Mouse (Mus musculus) small intestine, adult 2 months (tissue): ENCODE results near the gene Pkig. TPM values are rescaled to one million over a fixed set of nuclear protein-coding genes. Genes with fewer than 3 reads are reported as not detected.
A peak's percentile ranks its signal among the peaks of the same experiment; 100 is the strongest.

Source experiments
- H3K27ac ChIP-seq: fragments of 200-500 bp; 2 replicates; pipeline ENCODE4 v1.5.1; 2012; ENCODE audit warnings: low read depth, low read length, control low read depth, inconsistent platforms; ENCODE audit not compliant: insufficient read depth
- H3K27me3 ChIP-seq: fragments of 200-500 bp; 2 replicates; pipeline ENCODE4 v1.6.1; 2012; ENCODE audit warnings: mild to moderate bottlenecking, moderate library complexity, low read length, inconsistent platforms; ENCODE audit not compliant: control insufficient read depth, insufficient read depth
- H3K36me3 ChIP-seq: fragments of 200-500 bp; 2 replicates; pipeline ENCODE4 v1.6.1; 2012; ENCODE audit warnings: mild to moderate bottlenecking, low read length, control low read depth, inconsistent platforms; ENCODE audit not compliant: control insufficient read depth, insufficient read depth
- H3K4me1 ChIP-seq: fragments of 200-500 bp; 2 replicates; pipeline ENCODE4 v1.6.1; 2012; ENCODE audit warnings: low read length, inconsistent platforms, mixed read lengths; ENCODE audit not compliant: control insufficient read depth, insufficient read depth, insufficient read length
- H3K4me3 ChIP-seq: fragments of 200-500 bp; 2 replicates; pipeline ENCODE4 v1.5.1; 2012; ENCODE audit warnings: low read depth, mild to moderate bottlenecking, control low read depth, inconsistent platforms, low read length, moderate library complexity
- CTCF ChIP-seq: fragments of 200-500 bp; IDR thresholded peaks from 2 replicates; pipeline ENCODE4 v1.5.1; 2012; ENCODE audit warnings: low read depth, mild to moderate bottlenecking, control low read depth, inconsistent platforms, low read length, moderate library complexity, mixed read lengths; ENCODE audit not compliant: insufficient replicate concordance, insufficient read length; ENCODE audit errors: extremely low read depth
- POLR2A ChIP-seq: fragments of 200-500 bp; IDR thresholded peaks from 2 replicates; pipeline ENCODE4 v1.6.1; 2012; ENCODE audit warnings: low read depth, mild to moderate bottlenecking, control low read depth, inconsistent platforms, low read length, moderate library complexity
- WGBS: fragments of 180-500 bp; shearing (Covaris S2); methylation state at CpG from one replicate; pipeline ENCODE4 v1.1.7; 2018; 5-methylcytosine and 5-hydroxymethylcytosine counted together
- polyA plus RNA-seq: library from polyadenylated mRNA; depleted of rRNA; stranded (reverse); fragments of >200 nt; gene quantifications from 2 replicates; pipeline ENCODE4 v1.2.3, GENCODE M21; 2012; rRNA removed

Gene Pkig
- polyA plus RNA-seq, 1 experiment = 143 TPM

DNA sequence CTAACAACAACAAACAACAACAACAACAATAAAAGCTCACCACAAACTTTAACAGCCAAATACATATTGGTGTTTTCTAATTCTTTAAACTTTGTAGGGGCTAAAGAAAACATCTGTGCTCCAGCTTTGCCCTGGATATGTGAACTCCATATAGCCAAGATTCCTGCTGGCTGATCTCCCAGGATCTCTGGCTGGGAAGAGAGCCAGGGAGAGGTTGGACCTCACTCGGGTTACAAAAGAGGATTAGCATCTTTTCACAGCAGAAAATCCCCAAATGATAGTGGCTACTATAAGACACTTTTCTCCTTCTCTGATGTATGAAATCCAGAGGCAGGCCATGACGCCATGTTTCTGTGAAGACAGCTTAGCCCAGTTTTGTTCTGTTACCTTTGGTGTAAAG lies 98.5 kb downstream of the Pkig start:
- H3K27ac ChIP-seq = no peak overlapping the region
- 29% methylated on average over 2 of the region's 2 CpGs for WGBS
- no peak overlapping the region for H3K4me3 ChIP-seq
- H3K36me3 ChIP-seq = no peaks in the 10 kb centered on the region
- H3K4me1 ChIP-seq = peaks cover 10% of the 10 kb centered on the region; the same call in 1 of the 2 replicates
- no peaks in the 10 kb centered on the region for H3K27me3 ChIP-seq
- TF ChIP-seq CTCF (no peak), POLR2A (no peak)

DNA sequence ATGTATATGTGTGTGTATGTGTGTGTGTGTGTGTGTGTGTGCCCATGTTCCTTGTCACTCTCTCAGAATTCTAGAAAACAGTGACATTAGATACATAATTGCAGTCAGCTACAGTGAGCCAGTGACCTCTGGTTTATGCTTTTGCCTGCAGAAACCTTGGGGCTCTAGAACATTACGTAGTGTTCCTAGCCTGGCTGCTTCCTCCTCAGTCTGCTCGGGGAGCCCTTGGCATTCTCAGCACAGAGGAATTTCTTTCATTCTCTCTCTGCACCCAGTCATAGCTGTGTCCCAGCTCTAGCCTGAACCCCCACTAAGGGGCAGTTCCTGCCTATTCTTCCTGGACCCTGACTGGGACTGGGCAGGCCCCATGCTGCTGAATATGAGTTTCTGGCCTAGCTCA lies 100.0 kb downstream of the Pkig start:
- Histone ChIP-seq H3K4me1 (peaks cover 10% of the 10 kb centered on the region; the same call in 1 of the 2 replicates), H3K27me3 (no peaks in the 10 kb centered on the region), H3K36me3 (no peaks in the 10 kb centered on the region), H3K27ac (no peak overlapping the region), H3K4me3 (no peak overlapping the region)
- no peak for TF ChIP-seq POLR2A
- no peak for TF ChIP-seq CTCF
- WGBS = 85% methylated on average over 2 of the region's 2 CpGs

DNA sequence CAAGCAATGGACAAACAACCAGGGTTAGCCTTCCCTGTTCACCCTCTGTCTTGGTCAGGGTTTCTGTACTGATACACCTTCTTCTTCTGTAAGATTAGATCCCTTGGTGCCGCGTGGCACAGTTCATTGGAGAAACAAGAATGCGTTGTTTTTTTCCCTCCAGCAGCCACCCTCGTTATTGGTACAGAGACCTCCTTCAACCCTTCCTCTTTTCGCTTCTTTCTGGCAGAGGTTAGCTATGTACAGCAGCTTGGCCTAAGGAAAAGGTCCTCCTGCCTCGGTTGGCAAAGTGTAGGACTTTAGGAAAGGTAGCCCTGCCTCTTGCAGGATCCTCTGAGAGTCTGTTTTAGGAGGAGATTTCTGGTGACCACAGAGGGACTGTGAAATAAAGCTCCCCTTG lies 102.4 kb downstream of the Pkig start:
- WGBS = 67% methylated on average over 6 of the region's 6 CpGs
- Histone ChIP-seq H3K4me1 (peaks cover 10% of the 10 kb centered on the region; the same call in 1 of the 2 replicates), H3K4me3 (no peak overlapping the region), H3K36me3 (no peaks in the 10 kb centered on the region), H3K27me3 (no peaks in the 10 kb centered on the region), H3K27ac (peak overlapping the region; percentile 89)
- no peak for TF ChIP-seq POLR2A

- Histone ChIP-seq H3K4me1 (peaks cover 8% of the 10 kb centered on the region; the same call in 1 of the 2 replicates), H3K27me3 (no peaks in the 10 kb centered on the region), H3K27ac (peak overlapping the region; percentile 89; the same call in 1 of the 2 replicates), H3K36me3 (no peaks in the 10 kb centered on the region), H3K4me3 (no peak overlapping the region)
- WGBS = 87% methylated on average over 7 of the region's 7 CpGs
- TF ChIP-seq POLR2A (no peak), CTCF (no peak)
Observed at GRCm38 (mm10) chr2:163761402-163761801, 103.2 kb downstream of the Pkig start.

DNA sequence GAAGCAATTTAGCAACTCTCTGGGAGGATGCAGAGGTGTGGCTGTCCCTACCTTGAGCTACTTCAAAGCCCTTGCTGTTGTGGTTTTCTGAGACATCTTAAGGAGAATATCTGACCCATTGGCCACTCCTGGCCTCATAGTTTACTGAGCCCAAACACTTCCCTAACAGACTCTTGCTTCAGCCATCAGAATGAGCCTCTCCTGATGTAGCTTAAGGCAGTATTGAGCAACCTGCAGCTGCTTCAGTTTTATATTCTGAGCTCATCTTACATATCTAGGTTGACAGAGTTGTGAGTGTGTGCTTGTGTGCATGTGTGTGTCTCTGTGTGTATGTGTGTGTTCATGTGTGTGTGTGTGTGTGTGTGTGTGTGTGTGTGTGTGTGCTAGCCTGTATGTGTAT lies 108.1 kb downstream of the Pkig start:
- no peak overlapping the region for H3K27ac ChIP-seq
- TF ChIP-seq POLR2A = no peak
- TF ChIP-seq CTCF = no peak

GRCm38 (mm10) chr2:163766890-163767289 lies 108.7 kb downstream of the Pkig start:
- TF ChIP-seq CTCF = no peak

More for the DNA sequence above, 108.1 kb downstream of the Pkig start:
- Histone ChIP-seq H3K4me3 (no peak overlapping the region), H3K4me1 (no peaks in the 10 kb centered on the region), H3K36me3 (no peaks in the 10 kb centered on the region), H3K27me3 (0 out of 2 replicates have a peak, but pooled peaks cover 2% of the 10 kb centered on the region)

DNA sequence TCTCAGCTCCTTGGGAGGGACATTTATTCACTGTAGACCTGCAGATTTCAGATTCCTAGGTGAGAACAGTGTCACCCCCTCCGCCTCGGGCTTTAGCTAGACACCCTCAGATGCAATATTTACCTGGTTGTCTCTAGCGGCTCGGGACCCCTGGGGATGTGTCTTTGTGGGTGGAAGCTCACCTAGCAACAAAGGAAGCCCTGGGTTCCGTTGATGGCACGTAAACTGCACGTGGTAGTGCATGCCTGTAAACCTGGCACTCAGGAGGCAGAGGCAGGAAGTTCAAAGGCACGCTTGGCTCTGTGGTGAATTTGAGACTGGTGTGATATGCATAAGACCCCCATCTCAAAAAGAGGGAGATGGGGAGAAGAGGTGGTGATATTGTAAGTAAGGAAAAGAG lies 112.5 kb downstream of the Pkig start:
- no peaks in the 10 kb centered on the region for H3K36me3 ChIP-seq
- TF ChIP-seq CTCF (no peak), POLR2A (no peak)
- WGBS = 70% methylated on average over 8 of the region's 8 CpGs
- no peak overlapping the region for H3K4me3 ChIP-seq
- H3K27me3 ChIP-seq = 0 out of 2 replicates have a peak, but pooled peaks cover 2% of the 10 kb centered on the region
- H3K4me1 ChIP-seq = no peaks in the 10 kb centered on the region
- H3K27ac ChIP-seq = no peak overlapping the region

More at GRCm38 (mm10) chr2:163766890-163767289, 108.7 kb downstream of the Pkig start:
- H3K36me3 ChIP-seq = no peaks in the 10 kb centered on the region
- 62% methylated on average over 1 of the region's 1 CpGs for WGBS
- no peaks in the 10 kb centered on the region for H3K4me1 ChIP-seq
- 0 out of 2 replicates have a peak, but pooled peaks cover 2% of the 10 kb centered on the region for H3K27me3 ChIP-seq
- H3K4me3 ChIP-seq = no peak overlapping the region
- H3K27ac ChIP-seq = no peak overlapping the region

Other genes with a start within 250 kb of the Pkig start
- 5.0 and 12.2 TPM in 2 replicates for gene Oser1, start 233.7 kb upstream of the Pkig start, polyA plus RNA-seq
- gene Gdap1l1, start 219.9 kb upstream of the Pkig start, polyA plus RNA-seq = 0.85 and 1.6 TPM in 2 replicates
- 4.4 and 7.0 TPM in 2 replicates for gene Fitm2, start 185.8 kb upstream of the Pkig start, polyA plus RNA-seq
- 0.11 and 2.7 TPM in 2 replicates for gene R3hdml, start 166.1 kb upstream of the Pkig start, polyA plus RNA-seq
- gene Hnf4a, start 151.6 kb upstream of the Pkig start, polyA plus RNA-seq = 179 and 397 TPM in 2 replicates
- 8.3 and 16.0 TPM in 2 replicates for gene Ttpal, start 56.1 kb upstream of the Pkig start, polyA plus RNA-seq
- 121 and 262 TPM in 2 replicates for gene Serinc3, start 13.3 kb upstream of the Pkig start, polyA plus RNA-seq
- gene Ada, start 91.9 kb downstream of the Pkig start, polyA plus RNA-seq = 414 and 869 TPM in 2 replicates
- 0.93 TPM in 1 of 2 replicates, not detected in the other for gene Ccn5, start 162.5 kb downstream of the Pkig start, polyA plus RNA-seq
- gene Kcnk15, start 195.3 kb downstream of the Pkig start, polyA plus RNA-seq = not detected in 2 replicates